Mouse (Mus musculus) stomach, embryonic 14.5 days (tissue): ENCODE data around the gene Sdhaf4. TPM values are rescaled to one million over a fixed set of nuclear protein-coding genes. Genes with fewer than 3 reads are reported as not detected.

ENCODE experiments used
- ATAC-seq: fragments of 200-750 bp; cut with Nextera tagmentation; 2 replicates; pipeline ENCODE4 v1.8.0; 2017; ENCODE audit warnings: low read depth, moderate TSS enrichment; ENCODE audit not compliant: insufficient number of reproducible peaks, insufficient read depth, low FRiP score
- H3K27ac ChIP-seq: fragments of 300-500 bp; sonication (generic); 2 replicates; pipeline ENCODE4 v1.5.1; 2014; ENCODE audit warnings: mild to moderate bottlenecking, low read length, moderate library complexity, mixed read lengths
- H3K27me3 ChIP-seq: fragments of 300-500 bp; sonication (generic); 2 replicates; pipeline ENCODE4 v1.6.1; 2014; ENCODE audit warnings: low read length, control low read depth, mixed read lengths; ENCODE audit not compliant: control insufficient read depth, insufficient read depth
- H3K36me3 ChIP-seq: fragments of 300-500 bp; sonication (generic); 2 replicates; pipeline ENCODE4 v1.6.1; 2014; ENCODE audit warnings: mild to moderate bottlenecking, control low read depth, low read length, moderate library complexity, mixed read lengths; ENCODE audit not compliant: control insufficient read depth, insufficient read depth
- H3K4me1 ChIP-seq: fragments of 300-500 bp; sonication (generic); 2 replicates; pipeline ENCODE4 v1.6.1; 2014; ENCODE audit warnings: low read length, control low read depth, mixed read lengths; ENCODE audit not compliant: control insufficient read depth, insufficient read depth
- H3K4me2 ChIP-seq: fragments of 300-500 bp; sonication (generic); replicated peaks from 2 replicates; pipeline ENCODE4 v1.6.1; 2014; ENCODE audit warnings: low read depth, low read length, control low read depth
- H3K4me3 ChIP-seq: fragments of 300-500 bp; sonication (generic); 2 replicates; pipeline ENCODE4 v1.5.1; 2014; ENCODE audit warnings: low read depth, low read length, control low read depth
- H3K9ac ChIP-seq: fragments of 300-500 bp; sonication (generic); replicated peaks from 2 replicates; pipeline ENCODE4 v1.6.1; 2014; ENCODE audit warnings: low read depth, mild to moderate bottlenecking, control low read depth, low read length, moderate library complexity, mixed read lengths
- H3K9me3 ChIP-seq: fragments of 300-500 bp; sonication (generic); 2 replicates; pipeline ENCODE4 v1.6.1; 2016; ENCODE audit warnings: low read depth, low read length, control low read depth; ENCODE audit not compliant: control insufficient read depth
- WGBS: fragments of 180-500 bp; shearing (Covaris S2); extraction: QIAGEN DNeasy Blood & Tissue Kit; methylation state at CpG from one replicate; pipeline ENCODE4 v1.1.7; 2014; 5-methylcytosine and 5-hydroxymethylcytosine counted together
- polyA plus RNA-seq: library from polyadenylated mRNA; unstranded; fragments of >200 nt; fragmentation: Nextera tagmentation; extraction: Ambion mirVana; gene quantifications from 2 replicates; pipeline ENCODE4 v1.2.1, GENCODE M21; 2014

Sdhaf4 gene
- polyA plus RNA-seq, result 83.7 and 97.9 TPM in 2 replicates

GRCm38 (mm10) chr1:24005070-24005804, at the start of gene Sdhaf4:
TSS of gene Sdhaf4 (minus strand) at chr1:24005656.
- Histone ChIP-seq H3K9ac (peak within 1 kb of the TSS; percentile 68), H3K4me1 (no peaks in the 10 kb centered on the region), H3K27me3 (no peaks in the 10 kb centered on the region), H3K36me3 (no peaks in the 10 kb centered on the region), H3K27ac (peak within 1 kb of the TSS; percentile 70; the same call in 1 of the 2 replicates), H3K9me3 (no peaks in the 10 kb centered on the region), H3K4me3 (peak within 1 kb of the TSS; percentile 53), H3K4me2 (peak within 1 kb of the TSS; percentile 63)
- peak; percentile 97 for ATAC-seq
- WGBS, result 1% methylated on average over 47 of the region's 47 CpGs

GRCm38 (mm10) chr1:24046730-24047510, 41.5 kb upstream of the Sdhaf4 start:
- Histone ChIP-seq H3K9ac (no peak overlapping the region), H3K27me3 (no peaks in the 10 kb centered on the region), H3K36me3 (peaks cover 6% of the 10 kb centered on the region), H3K4me2 (no peak overlapping the region), H3K9me3 (no peaks in the 10 kb centered on the region), H3K27ac (no peak overlapping the region), H3K4me1 (no peaks in the 10 kb centered on the region), H3K4me3 (no peak overlapping the region)
- ATAC-seq, result no peak
- WGBS, result 79% methylated on average over 6 of the region's 6 CpGs

DNA sequence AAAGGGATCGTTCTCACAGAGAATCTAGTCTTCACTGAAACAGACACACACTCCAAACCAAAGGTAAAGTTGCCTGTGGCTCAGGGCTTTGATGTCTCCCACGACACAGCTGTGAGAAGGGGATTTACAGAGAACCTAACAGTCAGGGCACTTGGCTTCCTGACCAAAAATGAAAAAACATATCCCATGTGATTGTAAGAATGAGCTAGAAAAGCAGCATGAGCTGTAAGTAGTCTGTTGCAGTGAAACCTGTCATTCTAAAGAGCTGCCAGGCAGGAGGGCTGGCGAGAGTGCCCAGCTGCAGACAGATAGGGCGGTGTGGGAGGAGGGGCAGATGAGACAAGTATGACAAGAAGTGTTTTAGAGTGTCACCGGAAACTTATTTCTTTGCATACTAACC, 40.2 kb upstream of the Sdhaf4 start:
- no peak for ATAC-seq

DNA sequence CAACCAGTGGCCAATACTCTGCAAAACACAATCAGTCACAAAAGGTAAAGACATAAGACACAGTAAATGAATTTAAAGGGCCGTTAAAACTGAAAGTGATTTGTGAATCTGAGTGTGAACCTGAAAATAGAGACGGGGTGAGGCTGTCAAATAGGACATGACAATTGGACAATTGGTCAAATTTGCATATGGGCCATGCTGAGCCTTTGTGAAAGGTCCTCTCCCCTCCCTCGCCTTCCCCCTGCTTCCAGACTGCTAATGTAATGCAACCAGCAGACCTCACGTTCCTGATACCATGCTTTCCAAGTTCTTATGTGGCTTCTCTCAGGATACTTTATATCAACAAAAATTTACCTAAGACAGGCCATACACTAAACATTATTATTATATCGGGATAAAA, 37.6 kb upstream of the Sdhaf4 start:
- Histone ChIP-seq H3K9ac (no peak overlapping the region), H3K4me2 (no peak overlapping the region), H3K9me3 (no peaks in the 10 kb centered on the region), H3K27ac (no peak overlapping the region), H3K4me1 (no peaks in the 10 kb centered on the region), H3K4me3 (no peak overlapping the region), H3K27me3 (no peaks in the 10 kb centered on the region), H3K36me3 (peaks cover 3% of the 10 kb centered on the region; the same call in 1 of the 2 replicates)
- WGBS, result 82% methylated on average over 5 of the region's 5 CpGs
- no peak for ATAC-seq

More for the DNA sequence above, 40.2 kb upstream of the Sdhaf4 start:
- Histone ChIP-seq H3K4me2 (no peak overlapping the region), H3K36me3 (peaks cover 3% of the 10 kb centered on the region; the same call in 1 of the 2 replicates), H3K4me3 (no peak overlapping the region), H3K9me3 (no peaks in the 10 kb centered on the region), H3K27ac (no peak overlapping the region), H3K9ac (no peak overlapping the region), H3K27me3 (no peaks in the 10 kb centered on the region), H3K4me1 (no peaks in the 10 kb centered on the region)
- WGBS, result 79% methylated on average over 5 of the region's 5 CpGs

GRCm38 (mm10) chr1:24033759-24034423, 28.4 kb upstream of the Sdhaf4 start:
- H3K4me2 ChIP-seq, result no peak overlapping the region
- no peak overlapping the region for H3K27ac ChIP-seq
- H3K9me3 ChIP-seq, result no peaks in the 10 kb centered on the region
- no peaks in the 10 kb centered on the region for H3K4me1 ChIP-seq
- peaks cover 10% of the 10 kb centered on the region; the same call in 1 of the 2 replicates for H3K36me3 ChIP-seq
- no peaks in the 10 kb centered on the region for H3K27me3 ChIP-seq
- no peak overlapping the region for H3K9ac ChIP-seq
- no peak overlapping the region for H3K4me3 ChIP-seq
- WGBS, result 80% methylated on average over 2 of the region's 2 CpGs
- ATAC-seq, result no peak

- H3K4me2 ChIP-seq, result no peak overlapping the region
- no peaks in the 10 kb centered on the region for H3K4me1 ChIP-seq
- H3K4me3 ChIP-seq, result no peak overlapping the region
- WGBS, result 86% methylated on average over 6 of the region's 6 CpGs
- no peak overlapping the region for H3K27ac ChIP-seq
- no peak for ATAC-seq
- H3K27me3 ChIP-seq, result no peaks in the 10 kb centered on the region
- no peak overlapping the region for H3K9ac ChIP-seq
- no peaks in the 10 kb centered on the region for H3K9me3 ChIP-seq
- no peaks in the 10 kb centered on the region; the same call in 1 of the 2 replicates for H3K36me3 ChIP-seq
Measured at GRCm38 (mm10) chr1:24010821-24011220, 5.4 kb upstream of the Sdhaf4 start.

- H3K27me3 ChIP-seq, result no peaks in the 10 kb centered on the region
- H3K9ac ChIP-seq, result no peak overlapping the region
- ATAC-seq, result no peak
- no peaks in the 10 kb centered on the region for H3K4me1 ChIP-seq
- H3K27ac ChIP-seq, result no peak overlapping the region
- no peaks in the 10 kb centered on the region; the same call in 1 of the 2 replicates for H3K36me3 ChIP-seq
- no peak overlapping the region for H3K4me3 ChIP-seq
- 88% methylated on average over 6 of the region's 6 CpGs for WGBS
- H3K4me2 ChIP-seq, result no peak overlapping the region
- H3K9me3 ChIP-seq, result no peaks in the 10 kb centered on the region
Measured at GRCm38 (mm10) chr1:24010016-24010415, 4.6 kb upstream of the Sdhaf4 start.

DNA sequence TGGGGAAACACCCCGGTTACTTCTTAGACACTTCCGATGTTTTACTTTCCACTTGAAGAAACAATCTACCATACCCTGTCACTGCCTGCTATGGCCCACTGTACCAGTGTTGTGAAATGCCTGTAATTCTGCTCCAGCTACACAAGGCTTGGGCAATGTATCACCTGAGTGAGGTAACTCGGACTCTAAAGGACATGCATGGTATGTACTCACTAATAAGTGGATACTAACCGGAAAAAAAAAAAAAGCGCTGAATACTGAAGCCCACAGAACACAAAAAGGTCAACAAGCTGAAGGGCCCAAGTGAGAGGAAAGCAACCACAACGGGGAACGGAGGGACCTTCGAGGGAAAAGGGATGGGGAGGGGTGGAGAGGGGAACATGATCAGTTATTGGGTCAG, 2.2 kb upstream of the Sdhaf4 start:
- ATAC-seq, result no peak
- H3K4me2 ChIP-seq, result no peak overlapping the region
- no peaks in the 10 kb centered on the region for H3K9me3 ChIP-seq
- no peak overlapping the region for H3K4me3 ChIP-seq
- no peaks in the 10 kb centered on the region for H3K4me1 ChIP-seq
- no peaks in the 10 kb centered on the region for H3K27me3 ChIP-seq
- H3K9ac ChIP-seq, result no peak overlapping the region
- no peak overlapping the region for H3K27ac ChIP-seq
- H3K36me3 ChIP-seq, result no peaks in the 10 kb centered on the region; the same call in 1 of the 2 replicates
- 84% methylated on average over 8 of the region's 8 CpGs for WGBS
